Mouse (Mus musculus): ENCODE measurements at regions not wholly inside any gene's neighbourhood (a gene's known extent, or its start where the extent isn't known, plus 50 kb on each side); places are given as distances from the start of the nearest gene placed in this dataset.

GRCm38 (mm10) chr12:58743800-58744199 is 268.0 kb downstream of the Sec23a start:
- TF ChIP-seq CTCF (IDR thresholded peaks at IDR 0.05; ENCODE audit: low read depth) (no peak), EP300 (optimal IDR thresholded peaks at IDR 0.05) (no peak)
